ENCODE assay signal across 17 mouse cellular contexts in the genomic region with DNA sequence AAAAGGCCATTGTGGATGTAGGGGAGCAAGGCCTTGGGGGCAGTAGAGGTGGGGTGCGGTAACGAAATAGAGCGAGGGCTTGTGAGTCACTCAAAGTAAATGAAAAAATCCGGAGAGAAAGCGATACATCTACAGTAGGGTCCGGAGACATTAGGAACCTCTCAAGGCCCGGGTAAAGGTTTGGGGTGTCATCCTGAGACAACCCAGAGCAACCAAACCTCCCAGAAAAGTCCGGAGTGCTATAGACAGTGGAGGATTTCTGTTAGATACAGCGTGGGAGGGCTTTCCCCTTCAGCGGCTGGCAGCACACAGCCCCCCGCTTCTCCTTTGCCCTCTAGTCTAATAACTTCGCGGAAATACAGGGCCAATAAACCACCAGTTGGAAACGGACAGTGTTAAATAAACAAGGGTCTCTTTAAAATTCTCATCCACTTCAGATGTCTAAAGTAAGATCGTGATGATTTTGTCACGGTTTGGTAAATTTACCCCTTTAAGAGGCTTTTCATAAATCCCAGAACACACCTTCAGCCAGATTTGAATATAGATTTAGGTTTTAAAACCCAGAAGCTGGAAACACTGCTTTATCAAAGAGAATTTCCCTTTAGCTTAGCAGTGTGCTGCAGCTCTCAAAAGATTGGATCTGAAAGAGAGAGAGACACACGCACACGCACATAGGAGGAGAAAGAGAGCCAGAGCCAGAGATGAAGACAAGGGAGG. TPM values are rescaled to one million over a fixed set of nuclear protein-coding genes. Genes with fewer than 3 reads are reported as not detected.
DNase-seq lines count a peak whose midpoint lies in the region; ATAC-seq and TF ChIP-seq lines count a peak whose summit lies in the region.
"Had no signal": no experiment of that assay in that cellular context is flagged by ENCODE, and none has a peak within 500 bp of the region (broad histone marks: within the 10 kb centered on the region; RNA-seq: fewer than 3 reads in every experiment).

No protein-coding gene starts in this region.

- peaks cover 99% of the 10 kb centered on the region for H3K27me3 ChIP-seq in intestine, embryonic 14.5 days (replicated peaks; ENCODE audit: control insufficient read depth, insufficient read depth, low read length)
- H3K27me3 ChIP-seq in intestine, postnatal 0 days (replicated peaks; ENCODE audit: control insufficient read depth, insufficient read depth, low read length), result peaks cover 98% of the 10 kb centered on the region
- H3K27me3 ChIP-seq in hindbrain, postnatal 0 days (ENCODE audit: insufficient read depth, low read length), result peaks cover 62% of the 10 kb centered on the region
- H3K27me3 ChIP-seq in midbrain, postnatal 0 days (ENCODE audit: insufficient read depth, low read length), result peaks cover 9% of the 10 kb centered on the region; the same call in 1 of the 2 replicates

- DNase-seq in intestine, embryonic 14.5 days (ENCODE audit: low spot score), result peak; percentile 63
- DNase-seq in embryo, embryonic 9.5 days (ENCODE audit: extremely low spot score), result peak; percentile 42
- DNase-seq in hindbrain, postnatal 0 days (ENCODE audit: low spot score), result no peak
- no peak for DNase-seq in midbrain, postnatal 0 days (ENCODE audit: low spot score)
- DNase-seq in urinary bladder, adult 2 months (ENCODE audit: low spot score), result no peak
- no peak for DNase-seq in spleen, postnatal 4 days (ENCODE audit: low spot score in 2 of 2)
- DNase-seq: adrenal gland, postnatal 25 days; gastrocnemius, adult 2 months; kidney, adult 8-10 months; lung, adult 18-20 months had no signal

- H3K4me1 ChIP-seq in intestine, embryonic 14.5 days (replicated peaks; ENCODE audit: control insufficient read depth, insufficient read depth, low read length), result no peaks in the 10 kb centered on the region
- no peaks in the 10 kb centered on the region for H3K4me1 ChIP-seq in intestine, postnatal 0 days (replicated peaks; ENCODE audit: control insufficient read depth, insufficient read depth, low read length)
- no peaks in the 10 kb centered on the region for H3K4me1 ChIP-seq in hindbrain, postnatal 0 days (ENCODE audit: insufficient read depth, low read length)
- 0 out of 2 replicates have a peak, but pooled peaks cover 2% of the 10 kb centered on the region for H3K4me1 ChIP-seq in midbrain, postnatal 0 days (ENCODE audit: insufficient read depth, low read length)

- no peaks in the 10 kb centered on the region for H3K9me3 ChIP-seq in intestine, embryonic 14.5 days (ENCODE audit: control insufficient read depth, low read length)
- no peaks in the 10 kb centered on the region for H3K9me3 ChIP-seq in intestine, postnatal 0 days (ENCODE audit: control insufficient read depth)
- H3K9me3 ChIP-seq in hindbrain, postnatal 0 days (ENCODE audit: low read length), result no peaks in the 10 kb centered on the region
- no peaks in the 10 kb centered on the region for H3K9me3 ChIP-seq in midbrain, postnatal 0 days (ENCODE audit: low read length)
- H3K9me3 ChIP-seq: heart, embryonic 12.5 days; limb, embryonic 13.5 days had no signal

- H3K27ac ChIP-seq in intestine, embryonic 14.5 days (ENCODE audit: low read depth), result no peak overlapping the region
- H3K27ac ChIP-seq in intestine, postnatal 0 days (ENCODE audit: low read depth, low read length), result no peak overlapping the region
- peak overlapping the region; percentile 52 for H3K27ac ChIP-seq in hindbrain, postnatal 0 days
- peak overlapping the region; percentile 82 for H3K27ac ChIP-seq in midbrain, postnatal 0 days (ENCODE audit: low read depth, low read length)
- H3K27ac ChIP-seq: gastrocnemius, adult 2 months; limb, embryonic 13.5 days; stomach, postnatal 0 days had no signal

- no peaks in the 10 kb centered on the region for H3K36me3 ChIP-seq in intestine, embryonic 14.5 days (ENCODE audit: control insufficient read depth, insufficient read depth, low read length)
- no peaks in the 10 kb centered on the region for H3K36me3 ChIP-seq in intestine, postnatal 0 days (ENCODE audit: control insufficient read depth, insufficient read depth)
- no peaks in the 10 kb centered on the region for H3K36me3 ChIP-seq in hindbrain, postnatal 0 days (ENCODE audit: insufficient read depth, low read length)
- no peaks in the 10 kb centered on the region for H3K36me3 ChIP-seq in midbrain, postnatal 0 days (ENCODE audit: insufficient read depth, low read length)
- H3K36me3 ChIP-seq: heart, embryonic 12.5 days; limb, embryonic 13.5 days had no signal

- 2% methylated on average over 18 of the region's 18 CpGs for WGBS in intestine, embryonic 14.5 days
- 2% methylated on average over 18 of the region's 18 CpGs for WGBS in intestine, postnatal 0 days
- 6% methylated on average over 18 of the region's 18 CpGs for WGBS in hindbrain, postnatal 0 days
- 11% methylated on average over 18 of the region's 18 CpGs for WGBS in midbrain, postnatal 0 days

- H3K4me2 ChIP-seq in intestine, embryonic 14.5 days (ENCODE audit: low read length), result no peak overlapping the region
- H3K4me2 ChIP-seq in intestine, postnatal 0 days (replicated peaks; ENCODE audit: low read depth), result no peak overlapping the region
- H3K4me2 ChIP-seq in hindbrain, postnatal 0 days (ENCODE audit: low read depth, low read length), result peak overlapping the region; percentile 44
- H3K4me2 ChIP-seq in midbrain, postnatal 0 days (ENCODE audit: low read depth, low read length, poor library complexity, severe bottlenecking), result peak overlapping the region; percentile 73
- H3K4me2 ChIP-seq: heart, embryonic 12.5 days; limb, embryonic 13.5 days had no signal

- TF ChIP-seq CTCF in intestine, postnatal 0 days (IDR thresholded peaks at IDR 0.05; ENCODE audit: low read depth), result no peak
- no peak for TF ChIP-seq CTCF in hindbrain, postnatal 0 days (IDR thresholded peaks at IDR 0.05; ENCODE audit: low read depth)
- no peak for TF ChIP-seq CTCF in midbrain, postnatal 0 days (IDR thresholded peaks at IDR 0.05)

- no peak overlapping the region for H3K4me3 ChIP-seq in intestine, embryonic 14.5 days (ENCODE audit: low read depth, low read length)
- no peak overlapping the region for H3K4me3 ChIP-seq in intestine, postnatal 0 days (ENCODE audit: low read depth, low read length)
- H3K4me3 ChIP-seq in hindbrain, postnatal 0 days (ENCODE audit: low read length), result 0 out of 2 replicates have a peak overlapping the region, but pooled peaks have one; percentile 3
- peak overlapping the region; percentile 43; the same call in 1 of the 2 replicates for H3K4me3 ChIP-seq in midbrain, postnatal 0 days (ENCODE audit: low read depth, low read length)
- H3K4me3 ChIP-seq: gastrocnemius, adult 2 months; heart, embryonic 12.5 days had no signal

- H3K9ac ChIP-seq in intestine, embryonic 14.5 days (ENCODE audit: low read length), result no peak overlapping the region
- no peak overlapping the region for H3K9ac ChIP-seq in intestine, postnatal 0 days (ENCODE audit: low read depth, low read length)
- peak overlapping the region; percentile 6; the same call in 1 of the 2 replicates for H3K9ac ChIP-seq in hindbrain, postnatal 0 days (replicated peaks; ENCODE audit: low read length)
- peak overlapping the region; percentile 36; the same call in 1 of the 2 replicates for H3K9ac ChIP-seq in midbrain, postnatal 0 days (replicated peaks; ENCODE audit: low read length, poor library complexity, severe bottlenecking)
- H3K9ac ChIP-seq: heart, embryonic 12.5 days; limb, embryonic 13.5 days had no signal

- ATAC-seq in intestine, embryonic 14.5 days (replicated peaks; ENCODE audit: low FRiP score, low TSS enrichment, low read depth), result no peak
- ATAC-seq in intestine, postnatal 0 days, result no peak
- ATAC-seq in hindbrain, postnatal 0 days, result no peak
- no peak for ATAC-seq in midbrain, postnatal 0 days (ENCODE audit: low FRiP score)

RNA-seq across cellular contexts. Expression of a gene that starts 3.9 kb away (rescaled TPM):
- polyA plus RNA-seq in intestine, embryonic 14.5 days (2014; fragmentation: Nextera tagmentation; extraction: Ambion mirVana), result not detected in 2 replicates
- not detected in 2 replicates for polyA plus RNA-seq in intestine, postnatal 0 days (2015; fragmentation: Nextera tagmentation; extraction: Ambion mirVana)
- total RNA-seq in hindbrain, postnatal 0 days (2014; rRNA removed), result 27.6 and 48.4 TPM in 2 replicates
- polyA plus RNA-seq in hindbrain, postnatal 0 days (2015; fragmentation: Nextera tagmentation; extraction: Ambion mirVana), result 31.1 and 33.2 TPM in 2 replicates
- 90.3 and 93.2 TPM in 2 replicates for total RNA-seq in midbrain, postnatal 0 days (2014; rRNA removed)
- 61.2 and 62.0 TPM in 2 replicates for polyA plus RNA-seq in midbrain, postnatal 0 days (2015; fragmentation: Nextera tagmentation; extraction: Ambion mirVana)
- not detected in 2 replicates for polyA plus RNA-seq in urinary bladder, adult 2 months (2012; rRNA removed)
- total RNA-seq: adrenal gland, postnatal 25 days; gastrocnemius, adult 2 months; hematopoietic stem cell, adult 5-6 weeks; megakaryocyte, adult 5-6 weeks; MEL had no signal
- polyA plus RNA-seq: limb, embryonic 13.5 days; stomach, postnatal 0 days had no signal

Comparison
In these comparisons a context has a peak if more than half of its experiments do, and no peak if none do; other contexts are left out.
1. DNase-seq: peak in intestine, embryonic 14.5 days (single experiment) and embryo, embryonic 9.5 days (single experiment); none in hindbrain, postnatal 0 days (single experiment), midbrain, postnatal 0 days (single experiment), urinary bladder, adult 2 months (single experiment) and spleen, postnatal 4 days (0 of 2).
2. H3K27ac ChIP-seq: peak in hindbrain, postnatal 0 days (single experiment) and midbrain, postnatal 0 days (single experiment); none in intestine, embryonic 14.5 days (single experiment) and intestine, postnatal 0 days (single experiment).
3. H3K4me2 ChIP-seq: peak in hindbrain, postnatal 0 days (single experiment) and midbrain, postnatal 0 days (single experiment); none in intestine, embryonic 14.5 days (single experiment) and intestine, postnatal 0 days (single experiment).
4. H3K4me3 ChIP-seq: peak in hindbrain, postnatal 0 days (single experiment) and midbrain, postnatal 0 days (single experiment); none in intestine, embryonic 14.5 days (single experiment) and intestine, postnatal 0 days (single experiment).
5. H3K9ac ChIP-seq: peak in hindbrain, postnatal 0 days (single experiment) and midbrain, postnatal 0 days (single experiment); none in intestine, embryonic 14.5 days (single experiment) and intestine, postnatal 0 days (single experiment).
6. RNA of a gene that starts 3.9 kb away (polyA plus RNA-seq): 61.2 to 62.0 TPM in midbrain, postnatal 0 days and 31.1 to 33.2 TPM in hindbrain, postnatal 0 days; not detected in intestine, embryonic 14.5 days, not detected in intestine, postnatal 0 days and not detected in urinary bladder, adult 2 months; every median in the first group is over 10 times any median in the second.